Mouse (Mus musculus): ENCODE data around the gene Nphp4.

- TF ChIP-seq POLR2A (IDR thresholded peaks at IDR 0.05; ENCODE audit: low read depth, low read length) = no peak
- TF ChIP-seq CTCF (IDR thresholded peaks at IDR 0.05; ENCODE audit: borderline replicate concordance, insufficient read depth, low read length) = no peak
These were observed 38.4 kb downstream of the Nphp4 start for GRCm38 (mm10) chr4:152514884-152515283.
